Mouse (Mus musculus) layer of hippocampus, adult 9-11 months (tissue): ENCODE measurements around the gene Pramel3.
"Not testable (repeated sequence)": the region's sequence is repeated elsewhere in the genome, so short reads cannot be mapped to it uniquely, and the experiment has no call there.

Experiments
- DNase-seq: peaks from one replicate; pipeline ENCODE4 v3.0.0; 2022

Gene Pramel3

GRCm38 (mm10) chrX:135302007-135302406, at the start of gene Pramel3:
Pramel3 (plus strand) TSS chrX:135302307.
- DNase-seq, result not testable (repeated sequence)

- DNase-seq, result not testable (repeated sequence)
Observed at GRCm38 (mm10) chrX:135360685-135361084, 58.6 kb downstream of the Pramel3 start.

DNA sequence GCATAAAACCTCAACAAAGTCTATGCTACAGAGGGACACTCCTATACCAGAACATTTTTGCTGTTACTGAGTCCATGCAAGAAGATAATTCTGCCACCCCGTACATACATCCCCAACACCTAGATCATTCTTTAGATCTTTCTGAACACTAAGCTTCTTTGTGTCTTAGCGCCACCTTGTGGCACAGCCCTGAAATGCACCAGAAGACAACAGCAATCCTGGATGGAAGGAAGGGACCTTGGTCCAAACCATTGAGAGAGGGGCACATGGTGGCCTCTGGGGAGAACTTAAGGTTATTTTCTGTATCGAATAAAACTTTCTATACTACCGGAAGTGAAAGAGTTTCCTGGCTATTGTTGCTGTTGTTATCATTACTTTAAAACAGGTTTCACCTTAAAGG, 59.8 kb downstream of the Pramel3 start:
- DNase-seq, result not testable (repeated sequence)
